Mouse (Mus musculus) heart, adult 9 months (tissue): ENCODE data around the gene Lrrc4.

Source experiments
- DNase-seq, 2 experiments: peaks; one replicate each; pipeline ENCODE4 v3.0.0; 2022; ENCODE audit warnings: low spot score in 2 of 2

Gene Lrrc4

GRCm38 (mm10) chr6:28729236-28729635 lies 102.3 kb downstream of the Lrrc4 start:
- DNase-seq = no peak

GRCm38 (mm10) chr6:28724776-28725175 lies 106.8 kb downstream of the Lrrc4 start:
- DNase-seq = no peak

- DNase-seq = no peak
Observed at GRCm38 (mm10) chr6:28723059-28723458, 108.5 kb downstream of the Lrrc4 start.

- no peak for DNase-seq
Observed at GRCm38 (mm10) chr6:28720391-28721171, 111.0 kb downstream of the Lrrc4 start.

- no peak for DNase-seq
Observed at GRCm38 (mm10) chr6:28717845-28718237, 113.7 kb downstream of the Lrrc4 start.

- no peak for DNase-seq
Observed at GRCm38 (mm10) chr6:28717203-28717844, 114.2 kb downstream of the Lrrc4 start.

GRCm38 (mm10) chr6:28710035-28710434 lies 121.5 kb downstream of the Lrrc4 start:
- DNase-seq = no peak

GRCm38 (mm10) chr6:28706976-28707592 lies 124.5 kb downstream of the Lrrc4 start:
- peak in 1 of 2 experiments; percentile 11 for DNase-seq

- DNase-seq = no peak
Observed at GRCm38 (mm10) chr6:28706108-28706975, 125.2 kb downstream of the Lrrc4 start.

GRCm38 (mm10) chr6:28705384-28706107 lies 126.0 kb downstream of the Lrrc4 start:
- DNase-seq = peak in 1 of 2 experiments; percentile 29

- no peak for DNase-seq
Observed at GRCm38 (mm10) chr6:28704612-28705011, 126.9 kb downstream of the Lrrc4 start.

GRCm38 (mm10) chr6:28697214-28697613 lies 134.3 kb downstream of the Lrrc4 start:
- no peak for DNase-seq

- no peak for DNase-seq
Observed at GRCm38 (mm10) chr6:28692659-28693058, 138.9 kb downstream of the Lrrc4 start.

GRCm38 (mm10) chr6:28687776-28688175 lies 143.8 kb downstream of the Lrrc4 start:
- DNase-seq = no peak

- no peak for DNase-seq
Observed at GRCm38 (mm10) chr6:28685745-28686144, 145.8 kb downstream of the Lrrc4 start.

- no peak for DNase-seq
Observed at GRCm38 (mm10) chr6:28685052-28685451, 146.5 kb downstream of the Lrrc4 start.

- no peak for DNase-seq
Observed at GRCm38 (mm10) chr6:28681521-28682457, 149.8 kb downstream of the Lrrc4 start.

- peak in 1 of 2 experiments; percentile 50 for DNase-seq
Observed at GRCm38 (mm10) chr6:28680537-28680936, 151.0 kb downstream of the Lrrc4 start.

GRCm38 (mm10) chr6:28678896-28679295 lies 152.7 kb downstream of the Lrrc4 start:
- no peak for DNase-seq

GRCm38 (mm10) chr6:28674686-28675085 lies 156.9 kb downstream of the Lrrc4 start:
- DNase-seq = no peak
